Mouse (Mus musculus): Measurements from ENCODE around the gene Cbs.
"Not testable (repeated sequence)": the region's sequence is repeated elsewhere in the genome, so short reads cannot be mapped to it uniquely, and the experiment has no call there.

Gene Cbs

DNA sequence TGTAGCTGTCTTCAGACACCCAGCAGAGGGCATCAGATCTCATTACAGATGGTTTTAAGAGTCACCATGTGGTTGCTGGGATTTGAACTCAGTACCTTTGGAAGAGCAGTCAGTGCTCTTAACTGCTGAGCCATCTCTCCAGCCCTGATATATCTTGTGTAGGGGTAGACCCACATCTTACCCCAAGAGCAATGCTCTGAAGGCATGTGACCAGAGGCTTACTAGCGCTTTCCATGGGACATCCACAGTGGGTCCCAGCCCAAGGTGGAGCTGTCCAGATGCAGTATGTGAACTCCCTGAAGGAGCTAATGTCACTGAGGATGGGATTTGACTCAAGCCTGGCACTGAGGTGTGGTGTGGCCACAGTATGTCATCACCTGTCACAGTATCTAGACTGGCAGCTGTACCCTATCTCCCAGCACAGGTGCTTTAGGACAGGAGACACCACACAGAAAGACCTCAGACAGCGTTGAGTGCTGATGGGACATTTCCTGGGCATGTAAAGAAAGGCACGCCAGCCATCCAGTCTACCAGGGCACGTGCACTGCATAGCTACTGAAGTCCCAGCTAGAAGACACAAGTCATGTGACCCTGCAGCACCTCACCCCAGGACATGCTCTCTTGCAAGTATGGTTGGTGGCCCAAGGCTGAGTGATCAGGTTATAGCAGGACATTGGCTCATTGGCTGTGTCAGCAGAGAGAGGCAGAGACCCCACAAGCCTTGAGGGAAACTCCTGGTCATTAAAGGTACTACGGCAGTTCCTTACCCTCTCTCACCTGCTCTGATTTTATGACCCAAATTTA, 9.4 kb upstream of the Cbs start:
- DNase-seq (ENCODE audit: low spot score): no peak

DNA sequence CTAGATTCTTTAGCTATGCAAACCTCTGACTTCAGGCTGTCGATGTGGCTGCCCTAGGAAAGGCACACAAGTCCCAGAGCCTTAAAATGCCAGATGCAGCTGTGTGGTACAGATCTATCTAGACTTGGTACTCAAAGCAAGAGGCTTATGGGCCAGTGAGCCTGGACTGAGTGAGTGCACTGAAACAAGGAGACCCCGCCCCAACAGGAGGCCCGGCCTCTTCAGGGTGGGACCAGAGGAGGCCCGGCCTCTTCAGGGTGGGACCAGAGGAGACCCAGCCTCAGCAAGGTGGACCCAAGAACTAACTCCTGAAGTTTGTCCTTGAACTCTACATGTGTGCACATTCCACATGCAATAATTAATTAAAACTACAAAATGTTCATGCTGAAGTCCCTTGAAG, 5.9 kb upstream of the Cbs start:
- DNase-seq (ENCODE audit: low spot score): no peak

DNA sequence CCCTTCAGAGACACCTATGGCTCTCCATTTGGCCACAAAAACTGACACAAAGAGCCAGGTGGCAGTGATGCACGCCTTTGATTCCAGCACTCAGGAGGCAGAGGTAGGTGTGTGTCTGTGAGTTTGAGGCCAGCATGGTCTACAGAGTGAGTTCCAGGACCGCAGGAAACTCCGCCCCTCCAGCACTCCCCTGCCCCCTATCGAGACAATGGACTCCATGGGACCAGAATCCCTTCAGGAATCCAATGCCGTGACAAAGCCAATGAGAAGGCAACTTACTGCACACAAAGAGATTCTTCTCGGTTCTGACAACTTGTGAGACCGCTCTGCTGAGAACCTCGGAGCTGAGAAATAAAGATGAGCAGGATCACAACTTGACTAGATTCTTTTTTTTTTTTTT, 5.3 kb upstream of the Cbs start:
- DNase-seq (ENCODE audit: low spot score): no peak

DNA sequence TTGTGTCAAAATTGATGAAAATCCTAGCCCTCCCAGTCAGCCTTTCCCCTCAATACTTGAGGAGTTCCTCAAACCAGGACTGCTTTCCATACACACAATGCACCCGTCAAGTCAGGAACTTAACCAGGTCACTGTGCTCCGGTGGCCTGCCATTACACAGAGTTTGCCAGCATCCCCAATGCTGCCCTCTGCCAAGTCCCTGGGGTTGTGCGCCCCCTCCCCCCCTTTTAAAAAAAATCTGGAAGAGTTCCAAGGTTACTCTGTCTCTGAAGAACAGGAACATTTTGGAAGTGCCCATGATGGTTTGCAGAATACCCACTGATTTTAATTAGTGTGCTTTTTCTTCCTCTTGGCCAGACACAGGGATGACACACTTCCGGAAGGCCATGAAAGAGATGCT, 2.6 kb upstream of the Cbs start:
- peak; percentile 91 for DNase-seq (ENCODE audit: low spot score)

- peak; percentile 61 for DNase-seq (ENCODE audit: low spot score)
Measured at GRCm38 (mm10) chr17:31637866-31638570, 980 bp upstream of the Cbs start.

DNA sequence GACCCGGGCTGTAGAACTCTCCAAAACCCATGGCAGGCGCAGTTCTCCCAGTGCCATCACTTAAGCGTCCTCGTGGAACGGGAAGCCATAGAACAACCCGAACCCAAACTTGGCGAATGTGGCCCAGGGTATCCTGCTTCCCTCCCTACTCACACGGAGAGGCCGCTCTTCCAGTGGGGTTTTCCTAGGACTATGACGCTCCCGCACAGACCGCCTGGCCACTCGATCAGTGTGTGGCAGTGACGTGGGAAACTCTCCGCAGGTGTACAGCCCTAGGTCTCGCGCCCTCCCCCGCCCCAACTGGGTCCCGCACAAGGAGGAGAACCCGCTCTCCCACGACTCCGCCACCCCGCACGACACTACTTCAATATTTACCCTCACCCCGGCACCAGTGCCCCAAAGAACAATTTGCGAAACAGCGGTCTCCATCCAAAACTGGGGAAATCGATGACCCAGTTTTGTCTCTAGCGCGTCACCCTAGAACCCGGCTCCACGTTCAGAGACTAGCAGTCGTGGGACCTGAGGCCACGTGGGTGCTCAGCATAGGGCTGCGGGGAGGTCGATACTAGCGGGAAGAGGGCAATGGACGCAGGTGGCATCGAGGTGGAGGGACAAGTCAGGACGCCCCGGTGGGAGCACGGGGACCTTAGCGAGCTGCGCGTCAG, 629 bp downstream of the Cbs start:
- DNase-seq (ENCODE audit: low spot score): peak; percentile 21

DNA sequence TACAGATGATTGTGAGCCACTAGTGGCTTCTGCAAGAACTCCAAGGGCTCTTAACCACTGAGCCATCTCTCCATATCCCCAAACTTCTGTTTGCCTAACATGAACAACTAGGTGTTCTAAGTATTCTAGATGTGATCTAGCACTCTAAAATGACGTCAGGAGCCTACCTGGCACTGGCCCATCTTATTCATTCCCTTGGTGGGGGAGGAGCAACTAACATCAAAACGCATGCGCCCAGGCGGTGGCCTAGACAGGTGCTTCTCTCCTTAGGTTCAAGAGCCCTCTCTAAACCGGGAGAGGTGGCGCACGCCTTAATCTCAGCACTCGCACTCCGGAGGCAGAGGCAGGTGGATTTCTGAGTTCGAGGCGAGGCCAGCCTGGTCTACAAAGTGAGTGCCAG, 1.3 kb downstream of the Cbs start:
- DNase-seq (ENCODE audit: low spot score): peak; percentile 27

DNA sequence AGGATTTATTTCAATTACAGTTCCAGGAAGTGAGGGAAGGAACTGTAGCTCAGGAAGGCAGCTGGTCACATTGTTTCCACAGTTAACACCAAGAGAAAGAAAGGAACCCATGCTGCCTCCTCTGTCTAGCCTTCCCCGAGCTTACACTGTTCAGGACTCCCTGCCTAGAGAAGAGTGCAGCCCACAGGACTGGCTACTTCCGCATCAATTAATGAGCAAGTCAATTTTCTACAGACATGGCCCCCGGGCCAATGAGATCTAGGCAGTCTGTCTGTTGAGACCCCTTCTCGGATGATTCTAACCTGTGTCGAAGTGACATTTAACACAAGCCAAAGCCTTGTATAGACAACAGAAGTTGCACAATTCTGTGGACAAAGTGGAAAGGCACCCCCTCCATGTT, 2.1 kb downstream of the Cbs start:
- no peak for DNase-seq (ENCODE audit: low spot score)

GRCm38 (mm10) chr17:31633007-31633406, 4.0 kb downstream of the Cbs start:
- DNase-seq (ENCODE audit: low spot score): no peak

DNA sequence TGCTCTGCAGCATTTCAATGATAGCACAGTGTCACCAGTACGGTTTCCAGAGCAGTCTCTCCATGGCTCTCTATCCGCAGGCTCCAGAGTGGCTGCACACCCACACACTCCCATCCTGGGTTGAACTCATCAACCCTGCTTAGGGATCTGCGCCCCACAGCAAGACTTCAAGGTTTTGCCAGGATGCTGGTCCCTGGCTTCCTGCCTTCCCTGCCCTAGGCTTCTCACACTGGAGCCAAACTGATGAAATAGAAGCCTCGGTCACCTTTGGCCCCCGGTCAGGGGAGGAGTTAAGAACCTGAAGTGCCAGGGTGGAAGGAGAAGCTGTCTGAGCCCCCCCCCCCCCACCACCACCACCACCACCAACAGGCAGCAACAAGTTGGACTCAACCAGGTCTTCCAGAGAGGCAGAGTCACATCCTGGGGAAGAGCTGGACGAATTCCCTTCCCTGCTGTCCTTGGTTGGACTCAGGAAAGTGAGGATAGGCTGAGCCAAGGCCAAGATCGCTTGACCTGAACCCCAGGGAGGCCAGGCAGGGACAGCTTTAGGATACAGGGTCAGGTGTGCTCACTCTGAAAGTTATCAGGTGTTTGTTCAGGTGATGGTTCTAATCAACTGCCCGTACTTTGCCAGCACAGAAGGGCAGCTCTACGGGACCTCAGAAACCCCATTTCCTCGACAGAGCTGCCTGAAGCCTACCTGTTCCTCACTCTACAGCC, 5.8 kb downstream of the Cbs start:
- no peak for DNase-seq (ENCODE audit: low spot score)

DNA sequence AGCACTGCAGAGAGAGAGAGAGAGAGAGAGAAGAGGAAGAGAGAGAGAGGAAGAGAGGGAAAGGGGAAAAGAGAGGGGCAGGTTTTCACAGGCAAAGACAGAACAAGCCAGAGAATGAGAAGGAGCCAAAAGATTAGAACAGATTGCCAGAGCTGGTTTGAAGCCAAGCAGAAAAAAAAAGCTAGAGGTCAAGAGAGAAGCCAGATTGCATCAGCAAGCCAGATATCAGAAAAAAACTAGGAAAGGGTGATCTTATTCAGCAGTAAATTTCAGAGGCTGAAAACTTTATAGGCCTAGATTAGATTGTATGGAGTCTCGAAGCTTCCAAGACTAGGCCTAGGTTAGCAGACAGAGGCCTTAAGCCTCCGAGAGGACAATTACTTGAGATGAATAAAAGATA, 9.1 kb downstream of the Cbs start:
- no peak for DNase-seq (ENCODE audit: low spot score)

DNA sequence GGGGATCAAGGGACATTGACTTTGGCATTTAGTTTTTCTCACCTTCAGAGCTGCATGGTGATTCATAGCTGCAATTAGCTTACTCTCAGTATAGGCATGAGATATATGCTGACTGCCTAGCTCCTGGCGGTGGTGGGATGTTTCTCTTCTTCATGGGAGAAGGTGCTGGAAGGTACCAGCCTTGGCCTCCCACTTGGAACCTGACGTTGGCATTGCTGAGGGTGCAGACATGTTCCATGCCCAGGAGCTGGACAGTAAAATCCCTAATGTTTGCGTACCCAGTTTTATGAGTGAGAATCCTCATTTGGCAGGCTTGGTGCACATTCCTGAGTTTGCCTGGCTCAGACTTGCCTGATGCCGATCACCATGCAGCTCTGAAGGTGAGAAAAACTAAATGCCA, 13.9 kb downstream of the Cbs start:
- no peak for DNase-seq (ENCODE audit: low spot score)

DNA sequence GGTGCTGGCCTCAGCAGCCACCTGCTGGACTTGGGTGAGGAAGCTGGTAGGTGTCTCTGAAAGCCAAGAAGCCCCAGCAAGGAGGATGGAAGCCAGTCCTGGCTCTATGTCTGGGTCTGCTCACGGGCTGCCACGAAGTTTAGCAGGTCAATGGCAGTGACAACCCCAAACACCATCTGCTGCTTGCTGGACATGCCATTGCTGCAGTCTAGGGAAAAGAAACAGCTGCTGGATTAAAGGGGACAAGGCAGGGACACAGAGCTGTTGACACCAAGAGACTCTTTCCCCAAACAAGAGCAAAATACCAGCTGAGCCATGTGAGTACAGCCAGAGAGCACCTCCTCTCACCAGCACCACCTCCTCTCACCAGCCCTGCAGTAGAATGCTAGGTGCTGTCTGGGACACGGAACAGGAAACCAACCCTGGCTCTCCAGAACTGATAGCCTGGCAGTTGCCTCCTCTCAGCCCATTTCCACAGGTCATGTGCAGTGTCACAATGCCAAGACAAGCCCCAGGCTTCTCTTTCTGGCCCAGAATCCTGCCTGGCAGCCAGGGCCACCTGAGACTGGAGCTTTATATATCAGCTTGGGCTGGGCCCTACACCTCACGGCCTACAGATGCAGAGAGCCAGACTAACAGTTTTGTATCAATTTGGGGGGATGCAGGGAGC, 23.8 kb downstream of the Cbs start:
- no peak for DNase-seq (ENCODE audit: low spot score)

DNA sequence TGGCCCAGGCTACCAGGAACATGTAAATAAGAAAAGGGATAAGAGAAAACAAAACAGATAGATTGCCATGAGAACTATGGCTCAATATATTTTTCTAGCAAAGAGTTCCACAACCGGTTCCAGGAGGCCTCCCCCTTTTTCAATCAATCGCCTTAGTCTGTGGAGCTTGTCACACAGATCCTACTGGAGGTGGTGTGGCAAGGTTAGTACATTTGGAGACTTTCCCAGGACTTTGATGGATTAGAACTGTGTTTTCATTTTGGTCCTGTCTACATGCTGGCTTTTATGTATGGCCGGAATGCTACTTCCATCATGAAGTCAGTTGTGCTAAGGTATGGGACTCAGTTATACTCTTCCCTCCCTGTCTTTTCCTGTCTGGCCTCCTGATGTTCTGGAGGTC, 27.1 kb downstream of the Cbs start:
- no peak for DNase-seq (ENCODE audit: low spot score)

DNA sequence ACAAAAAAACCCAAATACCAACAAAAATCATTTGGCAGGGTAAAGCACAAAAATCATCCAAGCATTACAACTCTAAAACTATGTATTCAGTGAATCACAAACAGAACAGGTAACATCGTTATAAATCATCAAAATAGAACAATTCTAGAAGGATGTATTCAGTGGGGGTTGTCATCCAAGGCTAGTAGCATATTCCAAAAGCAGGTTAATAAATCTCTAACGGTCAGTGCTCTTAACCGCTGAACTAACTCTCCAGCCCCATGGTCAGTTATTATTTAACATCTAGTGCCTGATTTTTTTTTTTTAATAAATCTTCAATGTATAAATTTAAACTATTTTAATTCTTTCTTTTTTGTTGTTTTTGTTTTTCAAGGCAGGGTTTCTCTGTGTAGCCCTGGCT, 27.9 kb downstream of the Cbs start:
- not testable (repeated sequence) for DNase-seq (ENCODE audit: low spot score)

GRCm38 (mm10) chr17:31607256-31607951, 29.6 kb downstream of the Cbs start:
- no peak for DNase-seq (ENCODE audit: low spot score)

DNA sequence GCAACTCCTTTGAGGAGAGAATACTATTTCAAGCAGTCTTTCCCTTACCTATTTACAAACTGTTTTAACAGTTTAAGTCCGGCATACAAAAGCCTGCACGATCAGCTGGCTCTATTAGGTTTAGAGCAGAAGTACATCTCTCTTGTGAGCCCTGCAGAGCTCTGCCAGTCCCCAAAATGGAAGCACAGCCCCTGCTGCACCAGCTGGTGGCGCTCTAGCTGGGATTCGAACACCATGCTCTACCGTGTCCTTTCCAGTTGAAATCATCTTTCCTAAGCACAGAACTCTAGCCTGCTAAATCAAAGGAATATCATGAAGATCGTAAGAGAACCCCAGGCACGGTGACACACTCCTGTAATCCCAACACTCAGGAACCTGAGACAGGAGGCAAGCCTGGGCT, 30.6 kb downstream of the Cbs start:
- no peak for DNase-seq (ENCODE audit: low spot score)

- DNase-seq (ENCODE audit: low spot score): no peak
Measured at GRCm38 (mm10) chr17:31598593-31598992, 38.4 kb downstream of the Cbs start.

GRCm38 (mm10) chr17:31597957-31598356, 39.1 kb downstream of the Cbs start:
- DNase-seq (ENCODE audit: low spot score): no peak

GRCm38 (mm10) chr17:31595077-31595476, 42.0 kb downstream of the Cbs start:
- no peak for DNase-seq (ENCODE audit: low spot score)

DNA sequence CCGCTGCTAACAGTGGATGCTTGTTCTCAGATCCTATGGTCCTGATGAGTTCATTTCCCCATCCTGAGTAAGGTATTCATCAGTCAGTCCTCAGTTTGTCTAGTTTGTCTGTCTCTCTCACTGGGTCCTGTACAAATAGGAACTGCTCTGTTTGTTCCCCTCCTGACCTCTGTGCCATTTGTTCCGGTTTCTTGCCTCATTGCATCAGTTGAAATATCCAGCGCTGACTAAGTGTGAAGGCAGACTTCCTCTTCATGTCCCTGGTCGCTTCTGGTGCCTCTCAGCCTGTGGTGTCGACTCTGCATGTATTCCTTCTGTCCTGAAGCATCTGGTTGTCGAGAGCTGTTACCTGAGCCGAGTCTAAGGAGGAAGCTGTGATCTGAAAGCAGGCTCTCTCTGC, 42.4 kb downstream of the Cbs start:
- no peak for DNase-seq (ENCODE audit: low spot score)
